Mouse (Mus musculus) liver, embryonic 16.5 days (tissue): ENCODE data around the gene Ccnq. TPM values are rescaled to one million over a fixed set of nuclear protein-coding genes. Genes with fewer than 3 reads are reported as not detected.

Experiments used
- ATAC-seq: fragments of 200-750 bp; cut with Nextera tagmentation; 2 replicates; pipeline ENCODE4 v1.8.0; 2017; ENCODE audit warnings: low read depth, mild to moderate bottlenecking, moderate number of reproducible peaks, moderate library complexity
- H3K27ac ChIP-seq: fragments of 300-500 bp; sonication (generic); 2 replicates; pipeline ENCODE4 v1.5.1; 2014; ENCODE audit warnings: mild to moderate bottlenecking, low read length
- H3K27me3 ChIP-seq: fragments of 300-500 bp; sonication (generic); 2 replicates; pipeline ENCODE4 v1.6.1; 2014; ENCODE audit warnings: low read depth, low read length, mixed read lengths; ENCODE audit not compliant: control insufficient read depth, insufficient read depth
- H3K36me3 ChIP-seq: fragments of 300-500 bp; sonication (generic); 2 replicates; pipeline ENCODE4 v1.6.1; 2014; ENCODE audit warnings: mild to moderate bottlenecking; ENCODE audit not compliant: control insufficient read depth, insufficient read depth
- H3K4me1 ChIP-seq: fragments of 300-500 bp; sonication (generic); 2 replicates; pipeline ENCODE4 v1.6.1; 2014; ENCODE audit warnings: low read depth, low read length, mixed read lengths; ENCODE audit not compliant: control insufficient read depth
- H3K4me2 ChIP-seq: fragments of 300-500 bp; sonication (generic); 2 replicates; pipeline ENCODE4 v1.6.1; 2014; ENCODE audit warnings: low read depth, low read length, mixed read lengths
- H3K4me3 ChIP-seq: fragments of 300-500 bp; sonication (generic); 2 replicates; pipeline ENCODE4 v1.5.1; 2014; ENCODE audit warnings: low read depth, mild to moderate bottlenecking, low read length
- H3K9ac ChIP-seq: fragments of 300-500 bp; sonication (generic); 2 replicates; pipeline ENCODE4 v1.6.1; 2014; ENCODE audit warnings: low read depth, low read length
- H3K9me3 ChIP-seq: fragments of 300-500 bp; sonication (generic); replicated peaks from 2 replicates; pipeline ENCODE4 v1.6.1; 2016; ENCODE audit warnings: low read length; ENCODE audit not compliant: control insufficient read depth
- WGBS: fragments of 180-500 bp; shearing (Covaris S2); extraction: QIAGEN DNeasy Blood & Tissue Kit; methylation state at CpG from one replicate; pipeline ENCODE4 v1.1.7; 2014; ENCODE audit not compliant: insufficient replicate concordance; 5-methylcytosine and 5-hydroxymethylcytosine counted together
- polyA plus RNA-seq: library from polyadenylated mRNA; unstranded; fragments of >200 nt; fragmentation: Nextera tagmentation; extraction: Ambion mirVana; gene quantifications from 2 replicates; pipeline ENCODE4 v1.2.1, GENCODE M21; 2015

The Ccnq gene
- polyA plus RNA-seq: 13.1 and 15.1 TPM in 2 replicates

DNA sequence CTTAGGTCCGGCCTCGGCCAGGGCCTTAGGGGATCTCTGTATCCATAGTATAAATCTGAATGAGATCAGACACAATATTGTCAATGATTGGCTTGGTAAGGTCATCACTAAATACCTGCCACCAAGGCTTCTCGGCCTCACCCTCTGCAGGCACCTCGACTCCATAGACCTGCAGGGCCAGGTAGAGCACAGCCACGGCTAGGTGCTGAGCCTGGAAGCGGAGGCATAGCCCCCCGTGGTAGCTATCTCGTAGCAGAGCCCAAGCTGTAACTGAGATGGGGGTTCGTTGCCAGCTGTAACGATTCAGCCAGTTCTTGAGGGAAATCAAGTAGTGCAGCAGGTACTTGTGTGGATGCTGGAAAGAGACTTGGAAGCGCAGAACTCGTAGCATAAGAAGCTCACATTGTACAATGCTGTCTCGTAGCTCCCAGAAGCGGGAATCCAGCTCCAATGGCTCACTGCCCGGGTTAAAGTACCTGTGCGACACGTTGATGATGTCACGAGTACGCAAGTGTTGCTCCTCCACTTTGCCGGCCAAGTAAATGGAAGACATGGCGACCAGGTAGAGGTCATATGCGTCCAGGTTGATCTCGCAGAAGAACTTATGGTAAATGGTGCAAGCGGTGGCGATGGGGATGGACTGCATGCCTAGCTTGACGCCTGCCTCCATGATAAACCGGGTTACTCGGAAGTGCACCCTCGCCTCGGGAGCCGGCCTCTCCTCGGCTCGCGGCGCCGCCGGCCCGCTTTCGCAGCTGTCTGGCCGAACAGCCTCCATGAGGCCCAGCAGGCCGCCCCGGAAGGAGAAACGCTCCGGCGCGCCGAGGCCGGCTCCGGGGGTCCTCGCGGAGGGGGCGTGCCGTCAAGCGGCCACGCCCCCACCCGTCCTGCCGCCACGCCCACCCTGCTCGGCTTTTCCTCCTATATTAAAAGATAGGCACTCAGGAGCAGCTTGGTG, at the start of gene Ccnq:
TSS of gene Ccnq (minus strand) at position 845 of the 958 bp plus-strand sequence.
- WGBS: 8% methylated on average over 59 of the region's 59 CpGs
- H3K9me3 ChIP-seq: no peaks in the 10 kb centered on the region

GRCm38 (mm10) chr11:78801094-78801493, 49.6 kb upstream of the Ccnq start:
- H3K27me3 ChIP-seq: no peaks in the 10 kb centered on the region
- no peak overlapping the region for H3K4me3 ChIP-seq
- no peak overlapping the region for H3K4me2 ChIP-seq
- H3K9me3 ChIP-seq: no peaks in the 10 kb centered on the region
- H3K36me3 ChIP-seq: no peaks in the 10 kb centered on the region
- peaks cover 13% of the 10 kb centered on the region for H3K4me1 ChIP-seq
- H3K9ac ChIP-seq: no peak overlapping the region
- peak; percentile 80 for ATAC-seq
- H3K27ac ChIP-seq: peak overlapping the region; percentile 50
- 40% methylated on average over 4 of the region's 4 CpGs for WGBS

More for the DNA sequence above, at the start of gene Ccnq:
- no peaks in the 10 kb centered on the region for H3K36me3 ChIP-seq
- H3K27me3 ChIP-seq: no peaks in the 10 kb centered on the region
- ATAC-seq: peak; percentile 90
- peak within 1 kb of the TSS; percentile 82 for H3K4me2 ChIP-seq
- H3K27ac ChIP-seq: peak within 1 kb of the TSS; percentile 63
- H3K9ac ChIP-seq: peak within 1 kb of the TSS; percentile 74
- peak within 1 kb of the TSS; percentile 84 for H3K4me3 ChIP-seq
- H3K4me1 ChIP-seq: peaks cover 10% of the 10 kb centered on the region

DNA sequence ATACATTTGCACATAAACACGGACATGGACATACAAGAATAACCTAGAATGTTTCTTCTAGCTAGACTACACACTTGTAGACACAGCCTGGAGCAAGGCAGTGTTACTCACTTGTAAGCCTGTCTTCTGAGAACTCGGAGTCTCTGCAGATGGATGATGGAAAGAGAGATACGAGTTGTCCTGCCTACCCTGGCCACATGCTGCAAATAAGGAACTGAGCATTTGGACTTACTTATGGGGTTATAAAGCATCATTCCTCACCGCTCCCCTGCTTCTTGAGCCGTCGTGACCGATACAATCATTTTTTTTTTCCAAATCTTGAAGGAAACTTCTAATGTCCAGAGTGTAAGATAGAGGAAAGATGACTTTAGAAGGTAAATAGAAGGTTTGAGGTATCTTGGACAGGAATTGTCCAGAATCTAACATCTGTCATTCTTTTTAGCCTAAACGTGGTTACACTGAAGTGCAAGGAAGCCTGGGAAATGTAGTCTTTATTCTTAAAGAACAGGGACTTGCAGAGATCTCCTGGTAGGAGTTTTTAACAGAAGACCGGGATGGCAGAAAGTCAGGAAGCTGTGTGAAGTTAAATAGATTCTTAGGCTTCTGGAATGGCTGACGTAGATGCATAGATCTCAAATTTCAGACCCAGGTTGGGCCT, 44.7 kb upstream of the Ccnq start:
- 63% methylated on average over 10 of the region's 10 CpGs for WGBS
- Histone ChIP-seq H3K9ac (no peak overlapping the region), H3K4me2 (no peak overlapping the region), H3K4me1 (peaks cover 1% of the 10 kb centered on the region), H3K27ac (no peak overlapping the region), H3K9me3 (no peaks in the 10 kb centered on the region), H3K27me3 (no peaks in the 10 kb centered on the region), H3K36me3 (no peaks in the 10 kb centered on the region), H3K4me3 (no peak overlapping the region)
- ATAC-seq: no peak

GRCm38 (mm10) chr11:78793116-78793515, 41.6 kb upstream of the Ccnq start:
- ATAC-seq: no peak
- H3K27me3 ChIP-seq: no peaks in the 10 kb centered on the region
- no peaks in the 10 kb centered on the region for H3K36me3 ChIP-seq
- no peaks in the 10 kb centered on the region for H3K4me1 ChIP-seq
- 45% methylated on average over 11 of the region's 11 CpGs for WGBS
- H3K4me2 ChIP-seq: peak overlapping the region; percentile 34
- H3K9ac ChIP-seq: no peak overlapping the region
- no peak overlapping the region for H3K4me3 ChIP-seq
- H3K9me3 ChIP-seq: no peaks in the 10 kb centered on the region
- H3K27ac ChIP-seq: no peak overlapping the region

DNA sequence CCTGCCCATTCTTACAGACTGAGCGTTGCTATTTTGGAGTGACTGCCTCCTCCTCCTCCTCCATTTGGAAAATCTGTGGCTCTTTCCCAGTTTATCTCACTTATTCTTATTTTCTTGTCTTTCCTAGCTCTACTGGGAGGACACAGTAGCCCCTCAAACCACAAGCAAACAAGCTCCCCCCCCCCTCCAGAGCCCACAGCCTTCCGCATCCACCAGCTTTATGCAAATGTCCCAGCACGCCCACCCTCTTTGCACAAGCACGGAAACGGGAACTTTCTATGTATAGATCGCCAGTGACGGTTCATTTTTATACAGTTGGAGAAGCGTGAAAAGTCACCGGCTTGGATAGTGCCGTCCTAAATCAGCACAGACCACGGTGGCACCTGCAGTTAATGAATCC, 40.9 kb upstream of the Ccnq start:
- Histone ChIP-seq H3K4me3 (0 out of 2 replicates have a peak overlapping the region, but pooled peaks have one; percentile 18), H3K9ac (no peak overlapping the region), H3K9me3 (no peaks in the 10 kb centered on the region), H3K27ac (no peak overlapping the region), H3K27me3 (no peaks in the 10 kb centered on the region), H3K4me2 (peak overlapping the region; percentile 34), H3K36me3 (no peaks in the 10 kb centered on the region), H3K4me1 (no peaks in the 10 kb centered on the region)
- ATAC-seq: no peak
- 10% methylated on average over 11 of the region's 11 CpGs for WGBS

- Histone ChIP-seq H3K9me3 (no peaks in the 10 kb centered on the region), H3K9ac (no peak overlapping the region), H3K4me2 (no peak overlapping the region), H3K27ac (no peak overlapping the region), H3K27me3 (no peaks in the 10 kb centered on the region), H3K4me3 (no peak overlapping the region), H3K36me3 (no peaks in the 10 kb centered on the region), H3K4me1 (no peaks in the 10 kb centered on the region)
- 35% methylated on average over 5 of the region's 5 CpGs for WGBS
- no peak for ATAC-seq
These were observed 40.5 kb upstream of the Ccnq start for GRCm38 (mm10) chr11:78792055-78792454.

GRCm38 (mm10) chr11:78791582-78791981, 40.1 kb upstream of the Ccnq start:
- Histone ChIP-seq H3K9me3 (no peaks in the 10 kb centered on the region), H3K4me3 (no peak overlapping the region), H3K36me3 (no peaks in the 10 kb centered on the region), H3K9ac (no peak overlapping the region), H3K27me3 (no peaks in the 10 kb centered on the region), H3K27ac (no peak overlapping the region), H3K4me2 (no peak overlapping the region), H3K4me1 (no peaks in the 10 kb centered on the region)
- WGBS: 51% methylated on average over 4 of the region's 4 CpGs
- ATAC-seq: no peak

- no peaks in the 10 kb centered on the region for H3K4me1 ChIP-seq
These were observed 38.0 kb upstream of the Ccnq start for GRCm38 (mm10) chr11:78789370-78790060.

More at GRCm38 (mm10) chr11:78789370-78790060, 38.0 kb upstream of the Ccnq start:
- 62% methylated on average over 11 of the region's 11 CpGs for WGBS
- no peaks in the 10 kb centered on the region for H3K27me3 ChIP-seq
- no peak overlapping the region for H3K9ac ChIP-seq
- no peaks in the 10 kb centered on the region for H3K36me3 ChIP-seq
- no peak overlapping the region for H3K4me3 ChIP-seq
- H3K9me3 ChIP-seq: no peaks in the 10 kb centered on the region
- no peak overlapping the region for H3K4me2 ChIP-seq
- H3K27ac ChIP-seq: no peak overlapping the region
- no peak for ATAC-seq
